Mouse (Mus musculus): ENCODE measurements around the gene Ggn.
"Not testable (repeated sequence)": the region's sequence is repeated elsewhere in the genome, so short reads cannot be mapped to it uniquely, and the experiment has no call there.

Ggn gene

GRCm38 (mm10) chr7:29162294-29162693, 7.7 kb upstream of the Ggn start:
- DNase-seq: no peak

- peak; percentile 55 to 56 for DNase-seq
These were observed 7.1 kb upstream of the Ggn start for GRCm38 (mm10) chr7:29162750-29163525.

GRCm38 (mm10) chr7:29167656-29168055, 2.4 kb upstream of the Ggn start:
- no peak for DNase-seq

- no peak for DNase-seq
These were observed 1.8 kb upstream of the Ggn start for GRCm38 (mm10) chr7:29168121-29168695.

- no peak for DNase-seq
These were observed 1.2 kb upstream of the Ggn start for GRCm38 (mm10) chr7:29168791-29169230.

GRCm38 (mm10) chr7:29169231-29170065, 562 bp upstream of the Ggn start:
- peak in 1 of 2 experiments; percentile 28 for DNase-seq

- peak; percentile 66 to 72 for DNase-seq
These were observed 948 bp downstream of the Ggn start for GRCm38 (mm10) chr7:29170755-29171561.

GRCm38 (mm10) chr7:29171562-29172097, 1.6 kb downstream of the Ggn start:
- DNase-seq: peak; percentile 42 to 43

- peak; percentile 15 to 21 for DNase-seq
These were observed 2.5 kb downstream of the Ggn start for GRCm38 (mm10) chr7:29172390-29173016.

- DNase-seq: peak; percentile 41 to 46
These were observed 8.1 kb downstream of the Ggn start for GRCm38 (mm10) chr7:29178106-29178505.

- peak; percentile 48 to 54 for DNase-seq
These were observed 9.3 kb downstream of the Ggn start for GRCm38 (mm10) chr7:29179323-29179722.

GRCm38 (mm10) chr7:29180077-29180853, 10.3 kb downstream of the Ggn start, which contains the start of gene Psmd8:
Gene Psmd8 (minus strand): TSS chr7:29180701.
- DNase-seq: peak; percentile 98

GRCm38 (mm10) chr7:29180854-29181236, 10.8 kb downstream of the Ggn start:
- DNase-seq: no peak

GRCm38 (mm10) chr7:29181323-29181722, 11.3 kb downstream of the Ggn start:
- not testable (repeated sequence) for DNase-seq

GRCm38 (mm10) chr7:29194230-29194629, 24.2 kb downstream of the Ggn start:
- DNase-seq: not testable (repeated sequence)

- no peak for DNase-seq
These were observed 32.6 kb downstream of the Ggn start for GRCm38 (mm10) chr7:29202577-29202976.

- DNase-seq: peak in 1 of 2 experiments; percentile 75
These were observed 41.0 kb downstream of the Ggn start for GRCm38 (mm10) chr7:29211013-29211412.

- peak; percentile 94 to 95 for DNase-seq
These were observed 41.6 kb downstream of the Ggn start for GRCm38 (mm10) chr7:29211415-29212198.

- no peak for DNase-seq
These were observed 42.3 kb downstream of the Ggn start for GRCm38 (mm10) chr7:29212199-29212765.
